Mouse (Mus musculus) cerebellum, adult 2 months (tissue): Measurements from ENCODE around the gene Gm6583. TPM values are rescaled to one million over a fixed set of nuclear protein-coding genes. Genes with fewer than 3 reads are reported as not detected.

Experiments used
- DNase-seq, 2 experiments: peaks; one replicate each; pipeline ENCODE4 v3.0.0; 2021
- H3K27ac ChIP-seq: fragments of 200-500 bp; 2 replicates; pipeline ENCODE4 v1.5.1; 2012; ENCODE audit warnings: low read length, control low read depth, inconsistent platforms; ENCODE audit not compliant: insufficient read depth
- H3K27me3 ChIP-seq: fragments of 200-500 bp; 2 replicates; pipeline ENCODE4 v1.6.1; 2012; ENCODE audit warnings: inconsistent platforms, mild to moderate bottlenecking, low read length, moderate library complexity; ENCODE audit not compliant: control insufficient read depth, insufficient read depth
- H3K4me1 ChIP-seq: fragments of 200-500 bp; 2 replicates; pipeline ENCODE4 v1.6.1; 2011; ENCODE audit warnings: low read length; ENCODE audit not compliant: control insufficient read depth, insufficient read depth
- H3K4me3 ChIP-seq: fragments of 200-500 bp; replicated peaks from 2 replicates; pipeline ENCODE3; 2011; ENCODE audit warnings: mild to moderate bottlenecking, low read depth, low read length, control low read depth; ENCODE audit not compliant: insufficient read depth
- CTCF ChIP-seq: fragments of 200-500 bp; IDR thresholded peaks from 2 replicates; pipeline ENCODE4 v1.5.1; 2011; ENCODE audit warnings: low read depth, mild to moderate bottlenecking, control low read depth, low read length, moderate library complexity, borderline replicate concordance; ENCODE audit not compliant: insufficient read depth
- POLR2A ChIP-seq: fragments of 200-500 bp; IDR thresholded peaks from 2 replicates; pipeline ENCODE4 v1.6.1; 2011; ENCODE audit warnings: low read length, control low read depth, borderline replicate concordance; ENCODE audit not compliant: insufficient read depth
- WGBS: fragments of 180-500 bp; shearing (Covaris S2); methylation state at CpG from one replicate; pipeline ENCODE4 v1.1.7; 2018; 5-methylcytosine and 5-hydroxymethylcytosine counted together
- polyA plus RNA-seq: library from polyadenylated mRNA; depleted of rRNA; stranded (reverse); fragments of >200 nt; gene quantifications from 2 replicates; pipeline ENCODE4 v1.2.3, GENCODE M21; 2012

Gene Gm6583
- polyA plus RNA-seq, 1 experiment = not detected

DNA sequence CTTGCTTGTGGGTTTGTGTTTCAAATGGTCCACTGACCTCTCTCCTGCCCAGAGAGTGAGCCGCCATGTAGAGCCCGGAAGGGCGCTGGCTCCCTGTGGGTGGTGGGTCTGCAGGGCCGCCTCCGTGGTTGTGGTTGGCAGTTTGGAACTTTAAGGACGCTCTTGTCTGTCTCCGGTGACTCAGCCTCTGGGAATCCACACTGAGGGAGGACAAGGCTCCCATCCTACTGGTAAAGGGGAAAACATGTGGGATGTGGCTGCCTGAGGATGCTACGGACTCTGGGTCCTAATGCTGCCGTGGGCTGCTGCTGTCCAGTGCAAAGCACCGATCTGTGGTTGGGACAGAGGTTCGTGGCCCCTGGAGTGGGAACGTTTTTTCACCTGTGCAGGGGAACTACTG is 12.1 kb upstream of the Gm6583 start:
- TF ChIP-seq CTCF (no peak), POLR2A (no peak)
- Histone ChIP-seq H3K27me3 (no peaks in the 10 kb centered on the region), H3K4me1 (peaks cover 56% of the 10 kb centered on the region), H3K27ac (no peak overlapping the region), H3K4me3 (no peak overlapping the region)
- 60% methylated on average over 12 of the region's 12 CpGs for WGBS
- no peak for DNase-seq

DNA sequence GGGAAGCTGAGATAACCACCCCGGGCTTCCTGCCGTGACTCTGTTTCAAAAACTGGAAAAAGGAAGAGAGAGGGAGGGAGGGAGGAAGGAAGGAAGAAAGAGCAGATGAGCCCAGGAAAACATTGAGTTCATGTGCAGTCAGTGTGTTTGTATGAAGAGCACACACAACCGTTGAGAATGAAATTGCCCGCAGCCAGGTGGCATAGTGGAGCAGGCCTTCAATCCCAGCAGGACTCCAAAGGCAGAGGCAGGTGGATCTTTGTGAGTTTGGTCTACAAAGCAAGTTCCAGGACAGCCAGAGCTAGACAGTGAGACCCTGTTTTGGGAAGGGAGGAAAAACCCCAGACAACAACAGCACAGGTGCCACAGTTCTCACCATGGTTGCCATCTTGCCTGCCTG is 11.5 kb upstream of the Gm6583 start:
- H3K27me3 ChIP-seq = no peaks in the 10 kb centered on the region
- no peak overlapping the region for H3K27ac ChIP-seq
- WGBS = 59% methylated on average over 4 of the region's 4 CpGs
- DNase-seq = no peak
- TF ChIP-seq CTCF (0 out of 2 replicates have a peak, but pooled peaks have one; percentile 20), POLR2A (no peak)
- H3K4me1 ChIP-seq = peaks cover 51% of the 10 kb centered on the region
- no peak overlapping the region for H3K4me3 ChIP-seq

DNA sequence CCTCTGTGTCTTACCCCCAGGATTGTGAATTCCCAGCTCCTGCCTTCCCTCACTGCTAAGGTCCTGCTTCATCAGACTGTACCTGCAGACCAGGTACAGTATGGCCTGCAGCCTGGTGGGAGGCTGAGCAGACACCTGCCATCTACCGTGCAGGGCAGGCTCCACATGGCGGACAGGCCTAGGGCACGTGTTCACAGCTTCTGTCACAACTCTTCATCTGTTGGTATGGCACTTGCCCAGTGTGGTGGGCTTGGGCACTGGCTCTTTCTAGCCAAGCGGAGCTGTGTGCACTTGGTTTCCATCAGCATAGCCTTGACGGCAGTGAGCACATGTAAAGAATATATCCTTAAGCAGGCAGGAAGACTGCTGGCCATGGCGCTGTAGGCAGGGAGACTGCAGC is 11.0 kb upstream of the Gm6583 start:
- Histone ChIP-seq H3K4me3 (no peak overlapping the region), H3K27ac (no peak overlapping the region), H3K27me3 (no peaks in the 10 kb centered on the region), H3K4me1 (peaks cover 47% of the 10 kb centered on the region)
- TF ChIP-seq POLR2A (no peak), CTCF (no peak)
- WGBS = 70% methylated on average over 6 of the region's 6 CpGs
- DNase-seq = no peak

GRCm38 (mm10) chr5:112364184-112364797 is 8.5 kb upstream of the Gm6583 start:
- H3K4me1 ChIP-seq = peaks cover 25% of the 10 kb centered on the region
- no peaks in the 10 kb centered on the region for H3K27me3 ChIP-seq
- 44% methylated on average over 10 of the region's 10 CpGs for WGBS
- no peak overlapping the region for H3K27ac ChIP-seq
- H3K4me3 ChIP-seq = no peak overlapping the region
- TF ChIP-seq POLR2A (no peak), CTCF (no peak)
- no peak for DNase-seq

DNA sequence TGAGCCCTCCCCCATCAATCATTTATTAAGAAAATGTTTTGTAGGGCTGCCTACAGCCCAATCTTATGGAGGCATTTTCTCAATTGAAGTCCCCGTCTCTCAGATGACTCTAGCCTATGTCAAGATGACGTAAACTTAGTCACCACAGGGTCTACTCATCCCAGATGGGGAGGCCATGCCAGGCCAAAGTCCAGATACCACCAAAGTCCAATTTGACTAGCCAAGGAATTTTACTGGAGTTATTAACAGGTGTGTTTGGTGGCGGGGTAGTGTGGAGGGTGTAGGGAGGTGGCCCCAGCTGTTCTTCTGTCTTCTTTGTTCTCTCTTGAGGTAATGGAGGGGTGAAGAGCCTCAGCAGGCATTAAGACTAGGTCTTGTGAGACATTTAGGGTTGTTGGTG is 4.2 kb upstream of the Gm6583 start:
- Histone ChIP-seq H3K4me1 (no peaks in the 10 kb centered on the region; the same call in 1 of the 2 replicates), H3K4me3 (no peak overlapping the region), H3K27me3 (no peaks in the 10 kb centered on the region), H3K27ac (no peak overlapping the region)
- WGBS = 87% methylated on average over 3 of the region's 3 CpGs
- TF ChIP-seq CTCF = no peak
- TF ChIP-seq POLR2A = no peak
- no peak for DNase-seq

DNA sequence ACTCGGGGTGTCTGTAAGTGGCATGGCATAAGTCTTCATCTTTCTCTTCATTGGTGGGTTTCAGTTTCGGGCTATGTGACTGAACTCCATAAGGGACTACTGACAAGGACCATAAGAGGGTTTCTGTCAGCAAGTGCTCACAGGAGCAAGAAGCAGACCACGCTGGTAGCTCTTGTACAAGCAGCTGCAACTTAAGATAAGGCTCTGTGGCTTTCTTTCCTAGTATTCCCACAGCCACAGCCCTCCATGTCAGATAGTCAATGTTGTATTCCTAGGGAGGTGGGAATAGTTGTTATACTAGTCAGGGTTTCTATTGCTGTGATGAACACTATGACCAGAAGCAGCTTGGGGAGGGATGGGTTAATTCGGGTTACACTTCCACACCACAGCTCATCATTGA is 3.7 kb upstream of the Gm6583 start:
- Histone ChIP-seq H3K27me3 (no peaks in the 10 kb centered on the region), H3K4me1 (no peaks in the 10 kb centered on the region; the same call in 1 of the 2 replicates), H3K27ac (no peak overlapping the region), H3K4me3 (no peak overlapping the region)
- TF ChIP-seq POLR2A = no peak
- no peak for TF ChIP-seq CTCF
- WGBS = 97% methylated on average over 4 of the region's 4 CpGs
- no peak for DNase-seq

- DNase-seq = no peak
- H3K27me3 ChIP-seq = no peaks in the 10 kb centered on the region
- WGBS = 88% methylated on average over 9 of the region's 9 CpGs
- H3K4me1 ChIP-seq = no peaks in the 10 kb centered on the region; the same call in 1 of the 2 replicates
- TF ChIP-seq CTCF = no peak
- no peak for TF ChIP-seq POLR2A
- H3K4me3 ChIP-seq = no peak overlapping the region
- no peak overlapping the region for H3K27ac ChIP-seq
Observed at GRCm38 (mm10) chr5:112356322-112356721, 489 bp upstream of the Gm6583 start.

DNA sequence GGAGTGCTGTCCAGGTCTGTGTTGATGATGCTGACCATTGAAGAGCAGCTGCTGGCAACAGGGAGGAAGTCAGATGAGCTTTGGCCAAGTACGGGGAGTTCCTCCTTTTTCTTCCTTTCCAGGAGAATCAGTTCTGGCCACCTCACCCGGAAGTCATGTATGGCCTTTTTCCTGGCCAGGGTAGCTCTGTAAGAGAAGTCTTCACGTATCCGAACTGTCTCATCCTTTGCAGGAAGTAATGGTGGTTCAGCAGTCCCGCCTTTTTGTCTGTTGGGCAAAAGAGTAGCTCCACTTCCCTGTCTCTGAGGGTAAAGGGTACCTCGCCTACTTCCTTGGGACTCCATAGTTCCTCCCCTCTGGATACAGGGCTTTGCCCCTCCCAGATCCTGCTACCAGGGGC is 340 bp downstream of the Gm6583 start:
- H3K4me3 ChIP-seq = no peak overlapping the region
- TF ChIP-seq CTCF (no peak), POLR2A (no peak)
- DNase-seq = no peak
- H3K27me3 ChIP-seq = no peaks in the 10 kb centered on the region
- 90% methylated on average over 6 of the region's 6 CpGs for WGBS
- H3K4me1 ChIP-seq = no peaks in the 10 kb centered on the region; the same call in 1 of the 2 replicates
- no peak overlapping the region for H3K27ac ChIP-seq

DNA sequence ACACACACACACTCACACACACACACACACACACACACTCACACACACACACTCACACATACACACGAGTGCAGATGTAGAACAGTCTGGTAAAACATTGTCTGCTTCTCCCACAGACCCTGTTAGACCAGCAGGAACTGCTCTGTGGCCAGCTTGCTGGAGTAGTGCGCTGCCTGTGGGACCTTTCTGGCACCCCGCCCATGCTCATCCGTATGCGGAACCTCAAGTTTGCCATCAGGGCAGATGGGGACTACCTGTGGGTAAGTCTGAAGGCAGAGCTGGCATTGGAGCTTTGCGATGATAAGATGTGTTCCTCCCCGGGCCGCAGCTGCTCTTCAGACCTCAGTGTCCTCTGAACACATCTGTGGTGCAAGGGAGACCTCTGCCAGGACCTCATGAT is 6.7 kb downstream of the Gm6583 start:
- 24% methylated on average over 8 of the region's 8 CpGs for WGBS
- no peaks in the 10 kb centered on the region for H3K27me3 ChIP-seq
- no peak overlapping the region for H3K4me3 ChIP-seq
- no peak overlapping the region for H3K27ac ChIP-seq
- peaks cover 17% of the 10 kb centered on the region for H3K4me1 ChIP-seq
- TF ChIP-seq POLR2A = no peak
- DNase-seq = no peak
